ENCODE assay signal across 1 mouse cellular context in the genomic region with DNA sequence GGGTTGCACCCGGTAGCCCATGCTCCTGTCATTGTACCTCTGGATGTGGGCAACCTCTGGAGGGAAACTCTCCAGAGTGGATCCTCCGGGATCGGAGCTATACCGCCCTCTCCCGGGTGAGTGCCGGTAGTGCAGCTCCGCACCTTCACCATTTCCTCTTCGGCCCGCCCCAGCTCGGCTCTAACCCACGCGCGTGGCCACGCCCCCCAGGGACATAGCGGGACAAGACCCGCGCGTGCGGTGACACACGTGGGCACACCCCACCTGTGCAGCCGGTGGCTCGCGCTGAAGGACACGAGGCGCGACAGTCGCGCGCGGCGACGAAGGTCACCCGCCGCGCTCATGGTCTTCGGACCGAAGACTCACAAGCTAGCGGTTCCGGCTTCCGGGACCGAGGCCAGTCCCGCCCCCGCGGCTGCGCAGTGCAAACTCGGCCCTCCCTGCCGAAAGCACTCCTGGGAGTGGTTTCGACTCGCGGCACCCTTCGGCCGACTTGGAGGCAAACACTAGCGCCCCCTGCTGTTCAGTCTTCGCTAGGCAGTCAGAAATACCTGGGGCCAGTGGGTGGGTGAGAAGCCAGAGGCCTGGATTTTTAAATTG.
TF ChIP-seq lines count a peak whose summit lies in the region.

A gene (minus strand): TSS at position 432 of the 600 bp plus-strand sequence.

TF ChIP-seq in CH12.LX, 34 proteins besides CTCF, POLR2A, EP300 and RAD21 (continued from another document):
- TF ChIP-seq MYC (IDR thresholded peaks at IDR 0.05; ENCODE audit: low read depth, low read length) (peak; percentile 60), CHD2 (IDR thresholded peaks at IDR 0.05; ENCODE audit: low read length) (no peak), USF1 (IDR thresholded peaks at IDR 0.05; ENCODE audit: low read depth, low read length) (no peak; the same call in 1 of the 2 replicates), NRF1 (IDR thresholded peaks at IDR 0.05; ENCODE audit: low read depth, low read length) (peak; percentile 98), NELFE (IDR thresholded peaks at IDR 0.05; ENCODE audit: low read depth, low read length) (peak; percentile 97), SIN3A (IDR thresholded peaks at IDR 0.05; ENCODE audit: low read length) (peak; percentile 13; the same call in 1 of the 2 replicates), HCFC1 (IDR thresholded peaks at IDR 0.05; ENCODE audit: low read depth, low read length) (peak; percentile 81), ELF1 (IDR thresholded peaks at IDR 0.05; ENCODE audit: low read depth, low read length) (peak; percentile 99), JUN (IDR thresholded peaks at IDR 0.05; ENCODE audit: insufficient read depth, low read depth, low read length) (no peak), POLR2AphosphoS2 (IDR thresholded peaks at IDR 0.05; ENCODE audit: low read depth, low read length) (peak; percentile 77; the same call in 1 of the 2 replicates), MAFK (IDR thresholded peaks at IDR 0.05; ENCODE audit: insufficient replicate concordance, low read length) (0 out of 2 replicates have a peak, but pooled peaks have one; percentile 23), JUND (conservative IDR thresholded peaks at IDR 0.05; ENCODE audit: low read depth, low read length) (no peak; the same call in 1 of the 2 replicates), TBP (conservative IDR thresholded peaks at IDR 0.05; ENCODE audit: low read depth, low read length) (0 out of 2 replicates have a peak, but pooled peaks have one; percentile 58), E2F4 (IDR thresholded peaks at IDR 0.05; ENCODE audit: insufficient replicate concordance, low read depth, low read length) (no peak), ZNF384 (IDR thresholded peaks at IDR 0.05; ENCODE audit: low read depth, low read length) (no peak), MEF2A (IDR thresholded peaks at IDR 0.05; ENCODE audit: borderline replicate concordance, low read depth, low read length) (no peak), MAX (IDR thresholded peaks at IDR 0.05; ENCODE audit: low read length) (peak; percentile 77), USF2 (conservative IDR thresholded peaks at IDR 0.05; ENCODE audit: low read depth, low read length) (no peak), ETS1 (conservative IDR thresholded peaks at IDR 0.05; ENCODE audit: low read depth, low read length) (no peak), ZMIZ1 (IDR thresholded peaks at IDR 0.05; ENCODE audit: low read depth, low read length) (peak; percentile 75; the same call in 1 of the 2 replicates), ZC3H11A (IDR thresholded peaks at IDR 0.05; ENCODE audit: low read depth, low read length) (no peak; the same call in 1 of the 2 replicates), GABPA (IDR thresholded peaks at IDR 0.05; ENCODE audit: insufficient replicate concordance, low read depth, low read length) (no peak), SMC3 (IDR thresholded peaks at IDR 0.05; ENCODE audit: low read depth, low read length) (peak; percentile 86), CHD1 (IDR thresholded peaks at IDR 0.05; ENCODE audit: low read depth, low read length) (no peak), KAT2A (IDR thresholded peaks at IDR 0.05; ENCODE audit: insufficient replicate concordance, low read length) (no peak; the same call in 1 of the 2 replicates), ZKSCAN1 (IDR thresholded peaks at IDR 0.05; ENCODE audit: borderline replicate concordance, low read depth, low read length) (no peak), TCF12 (IDR thresholded peaks at IDR 0.05; ENCODE audit: low read depth, low read length) (0 out of 2 replicates have a peak, but pooled peaks have one; percentile 33), IRF4 (IDR thresholded peaks at IDR 0.05; ENCODE audit: low read depth, low read length) (no peak), PAX5 (IDR thresholded peaks at IDR 0.05; ENCODE audit: low read length) (no peak), RCOR1 (conservative IDR thresholded peaks at IDR 0.05; ENCODE audit: low read depth, low read length) (no peak)
